Mouse (Mus musculus) liver, embryonic 14.5 days (tissue): ENCODE measurements around the gene Gm21969.

ENCODE experiments used
- CTCF ChIP-seq: IDR thresholded peaks from 2 replicates; pipeline ENCODE4 v1.5.1; 2016; ENCODE audit warnings: antibody characterized with exemption, low read depth, control low read depth
- EP300 ChIP-seq: IDR thresholded peaks from 2 replicates; pipeline ENCODE4 v1.6.1; 2016; ENCODE audit warnings: antibody characterized with exemption, low read depth

DNA sequence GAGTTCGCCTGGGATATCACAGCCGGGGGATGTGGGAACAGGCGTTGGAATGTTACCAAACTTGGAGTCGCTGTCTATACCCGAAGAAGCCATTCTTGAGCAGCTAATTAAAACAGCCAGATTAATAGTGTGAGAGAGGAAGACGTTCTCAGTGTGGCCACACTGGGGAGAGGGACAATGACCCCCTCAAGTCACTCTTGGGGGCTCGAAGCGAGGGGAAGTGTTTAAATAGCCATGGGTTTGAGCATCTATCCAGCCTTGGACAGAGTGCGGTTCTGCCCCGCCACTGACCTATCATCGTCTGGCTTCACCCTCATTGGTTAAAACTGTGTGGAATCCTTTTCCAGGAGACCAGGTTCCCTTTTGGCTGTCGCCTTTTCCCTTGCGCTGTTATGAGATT lies 4.6 kb upstream of the Gm21969 start:
- TF ChIP-seq CTCF (no peak), EP300 (no peak)
